Mouse (Mus musculus) cerebellum, postnatal 10 days (tissue): ENCODE measurements around the gene Dpm2.

Experiments
- DNase-seq, 2 experiments: peaks; one replicate each; pipeline ENCODE4 v3.0.0; 2021; ENCODE audit warnings: mixed read lengths in 2 of 2

The Dpm2 gene

DNA sequence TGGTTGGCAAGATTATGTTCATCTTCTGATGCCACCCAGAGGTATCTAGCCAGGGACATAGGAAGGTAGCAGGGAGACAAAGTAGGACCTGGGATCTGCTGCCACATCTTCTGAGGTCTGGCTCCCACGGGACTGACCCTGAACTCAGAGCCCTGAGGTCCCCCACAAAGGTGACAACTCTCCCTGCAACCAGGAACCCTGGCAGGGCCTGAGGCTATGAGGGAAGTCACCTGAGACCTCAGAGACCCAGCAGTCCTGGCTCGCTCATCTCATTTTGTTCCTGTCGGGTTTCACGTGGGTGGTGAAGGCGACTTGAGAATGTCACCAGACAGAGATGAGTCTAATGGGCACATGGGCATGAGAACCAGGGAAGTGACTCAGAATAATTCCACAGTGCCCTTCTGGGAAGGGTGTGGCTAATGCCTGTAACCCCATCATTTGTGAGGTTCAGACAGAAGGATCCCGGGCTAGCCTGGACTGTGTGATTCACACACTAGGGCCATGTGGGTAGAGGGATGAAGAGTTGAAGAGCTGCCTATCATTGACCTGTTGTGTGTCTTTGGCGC, 14.6 kb downstream of the Dpm2 start:
- DNase-seq = peak in 1 of 2 experiments; percentile 24

DNA sequence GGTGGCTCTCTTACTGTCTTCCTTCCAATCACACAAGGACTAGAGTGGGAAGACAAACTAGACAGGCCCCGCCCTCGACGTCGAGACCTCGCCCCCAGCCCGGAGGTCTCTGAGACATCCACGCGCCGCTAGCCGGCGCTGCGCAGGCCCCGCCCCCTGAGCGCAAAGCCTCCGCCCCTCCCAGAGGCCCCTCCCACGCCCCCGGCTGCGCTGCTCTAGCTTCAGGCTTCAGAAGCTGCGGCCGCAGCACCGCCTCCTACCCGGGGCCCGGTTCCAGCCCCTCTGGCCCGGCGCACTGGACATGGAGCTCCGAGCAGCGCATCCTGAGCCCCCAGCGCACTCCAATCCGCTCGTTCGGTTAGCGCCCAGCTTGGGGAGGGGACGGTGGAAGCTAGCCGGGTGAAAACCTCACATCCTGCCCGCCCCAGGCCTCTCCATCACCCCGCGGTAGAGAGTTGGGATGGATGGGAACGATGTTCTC, 16.3 kb downstream of the Dpm2 start, which contains the start of gene St6galnac4:
Gene St6galnac4 (plus strand): TSS at position 225 of the 481 bp plus-strand sequence.
- DNase-seq = peak; percentile 97 to 98

DNA sequence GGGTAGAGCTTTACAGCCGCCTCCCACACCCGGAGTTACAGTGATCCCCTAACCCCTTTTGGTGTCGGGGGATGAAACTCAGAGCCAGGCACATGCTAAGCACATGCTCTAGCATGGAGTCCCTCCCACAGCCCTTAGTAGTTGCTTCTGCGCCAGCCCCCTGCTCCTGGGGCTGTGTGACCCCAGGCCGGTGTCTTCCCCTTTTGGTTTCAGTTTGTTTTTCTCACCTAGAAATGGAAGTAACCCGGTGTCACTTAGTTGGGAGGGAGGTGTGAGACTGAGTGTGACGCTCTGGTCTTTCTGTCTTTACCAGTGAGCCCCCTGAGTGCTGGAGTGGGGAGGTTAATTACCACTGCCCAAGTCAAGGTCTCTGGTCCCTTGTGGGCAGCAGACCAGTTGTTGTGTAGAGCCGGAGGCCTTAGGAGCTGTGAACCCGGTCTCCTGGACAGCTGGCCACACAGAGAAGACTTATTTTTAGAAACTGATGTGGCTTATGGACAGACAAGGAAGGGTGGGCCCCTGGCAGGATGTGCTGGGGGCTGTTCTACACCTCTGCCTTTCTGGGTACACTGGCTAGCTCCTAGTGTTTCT, 17.2 kb downstream of the Dpm2 start:
- peak; percentile 32 to 43 for DNase-seq

DNA sequence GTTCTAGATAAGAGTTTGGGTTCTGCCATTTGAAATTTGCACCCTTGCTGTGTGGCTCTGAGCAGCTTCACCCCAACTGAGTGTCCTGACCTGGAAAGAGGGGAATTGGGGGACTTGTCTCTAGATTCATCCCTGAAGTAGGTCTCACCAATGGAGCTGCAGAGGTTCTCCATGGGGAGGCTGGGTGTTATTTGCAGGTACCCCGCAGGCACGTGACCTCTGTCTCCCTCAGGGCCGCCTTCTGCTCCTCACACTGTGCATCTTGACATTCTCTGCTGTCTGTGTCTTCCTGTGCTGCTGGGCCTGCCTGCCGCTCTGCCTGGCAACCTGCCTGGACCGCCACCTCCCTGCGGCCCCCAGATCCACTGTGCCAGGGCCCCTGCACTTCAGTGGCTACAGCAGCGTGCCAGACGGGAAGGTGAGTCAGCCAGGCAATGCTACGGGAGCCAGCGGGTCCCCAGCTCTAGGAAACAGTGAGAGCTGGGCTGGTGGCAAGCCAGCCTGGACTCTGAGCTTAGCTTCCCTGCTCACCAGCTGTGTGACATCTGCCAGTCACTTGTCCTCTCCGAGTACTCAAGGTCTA, 18.6 kb downstream of the Dpm2 start:
- DNase-seq = peak; percentile 93 to 96

DNA sequence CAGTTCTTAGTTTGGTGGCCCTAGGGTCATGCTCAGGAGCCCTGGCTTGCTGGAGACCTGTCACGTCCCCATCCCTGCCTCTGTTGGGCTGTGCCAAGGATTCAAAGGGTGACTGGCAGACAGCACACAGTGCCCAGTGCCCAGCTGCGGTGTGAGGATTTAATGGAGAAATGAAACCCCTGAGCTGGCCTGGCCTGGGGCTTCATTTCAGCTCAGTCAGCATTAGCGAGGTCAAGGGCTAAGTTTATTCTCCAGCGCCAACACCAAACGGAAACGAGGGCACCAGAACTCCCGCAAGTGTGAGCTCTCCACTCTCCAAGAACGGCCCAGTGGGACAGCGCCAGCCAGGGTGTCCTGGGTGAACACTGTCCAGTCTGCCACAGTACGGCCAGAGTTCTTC, 19.6 kb downstream of the Dpm2 start:
- peak; percentile 56 to 57 for DNase-seq

DNA sequence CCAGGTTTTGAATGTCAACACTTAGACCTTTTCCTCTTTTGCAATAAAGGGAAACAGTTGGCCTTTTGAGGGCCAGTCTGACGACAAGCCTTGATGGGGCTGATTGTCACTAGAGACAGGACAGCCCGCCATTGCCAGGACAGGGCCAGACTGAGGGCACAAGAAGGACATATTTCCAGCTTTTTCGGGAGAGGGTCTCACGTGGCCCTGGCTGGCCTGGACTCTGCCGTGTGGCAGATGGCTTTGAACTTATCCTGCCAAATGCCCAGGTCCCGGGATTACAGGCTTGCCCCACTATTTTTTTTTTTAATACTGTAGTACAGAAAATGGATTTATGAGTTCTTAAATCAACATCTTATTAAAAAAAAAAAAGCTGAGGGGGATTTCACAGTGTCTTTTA, 20.6 kb downstream of the Dpm2 start:
- DNase-seq = peak; percentile 67 to 80

DNA sequence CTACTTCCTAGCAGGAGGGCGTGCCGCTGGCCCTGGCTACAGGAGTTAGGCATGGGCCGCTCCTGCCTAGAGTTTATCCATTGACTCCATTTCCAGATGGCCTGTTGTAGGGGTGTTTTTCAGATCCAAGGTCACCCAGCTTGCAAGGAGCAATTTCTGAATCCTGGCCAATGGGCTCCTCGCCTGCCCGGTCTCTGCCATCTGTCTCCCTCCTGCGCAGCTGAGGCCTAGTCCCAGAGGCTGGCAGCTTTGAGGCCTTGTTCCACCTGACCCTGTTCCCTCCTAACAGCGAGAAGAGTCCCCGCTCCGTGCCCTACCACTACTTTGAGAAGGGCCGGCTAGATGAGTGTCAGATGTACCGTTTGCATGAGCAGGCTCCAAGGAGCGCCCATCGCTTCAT, 26.1 kb downstream of the Dpm2 start:
- peak; percentile 94 to 96 for DNase-seq

DNA sequence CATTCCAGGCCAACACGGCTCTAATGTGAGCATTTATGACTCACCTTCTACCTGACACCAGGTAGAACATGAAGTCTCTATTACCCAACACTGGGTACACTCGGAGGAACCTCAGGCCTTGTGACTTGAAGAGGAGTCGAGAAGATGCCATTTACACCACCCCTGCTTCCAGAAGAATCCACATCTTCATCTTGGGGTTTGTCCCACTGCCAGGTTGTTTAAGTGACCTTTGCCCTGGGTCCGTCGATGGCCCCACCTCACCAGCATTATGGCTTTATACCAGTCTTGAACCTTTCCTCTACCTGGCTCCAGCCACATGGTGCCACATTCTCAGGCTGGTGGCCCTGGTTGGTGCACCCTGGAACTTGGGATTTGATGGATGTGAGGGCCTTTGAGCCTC, 26.6 kb downstream of the Dpm2 start:
- DNase-seq = no peak

DNA sequence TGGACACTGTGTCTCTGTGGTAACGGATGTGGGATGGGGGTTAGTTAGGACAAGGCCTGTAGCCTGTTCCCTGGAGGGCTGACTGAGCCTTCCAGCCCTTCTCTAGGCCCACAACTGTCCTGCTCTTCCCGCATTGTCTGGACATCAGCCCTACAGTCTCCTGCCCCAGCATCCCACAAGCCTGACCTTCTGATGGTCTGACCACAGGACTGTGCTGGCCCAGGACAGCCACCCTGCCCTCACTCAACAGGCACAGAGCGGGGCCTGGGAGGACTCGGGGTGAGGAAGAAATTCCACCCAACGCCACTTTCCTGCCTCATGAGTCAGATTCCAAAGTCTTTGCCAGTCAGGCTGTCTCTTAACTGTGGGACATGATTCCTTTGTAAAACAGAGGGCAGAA, 27.0 kb downstream of the Dpm2 start:
- DNase-seq = no peak

DNA sequence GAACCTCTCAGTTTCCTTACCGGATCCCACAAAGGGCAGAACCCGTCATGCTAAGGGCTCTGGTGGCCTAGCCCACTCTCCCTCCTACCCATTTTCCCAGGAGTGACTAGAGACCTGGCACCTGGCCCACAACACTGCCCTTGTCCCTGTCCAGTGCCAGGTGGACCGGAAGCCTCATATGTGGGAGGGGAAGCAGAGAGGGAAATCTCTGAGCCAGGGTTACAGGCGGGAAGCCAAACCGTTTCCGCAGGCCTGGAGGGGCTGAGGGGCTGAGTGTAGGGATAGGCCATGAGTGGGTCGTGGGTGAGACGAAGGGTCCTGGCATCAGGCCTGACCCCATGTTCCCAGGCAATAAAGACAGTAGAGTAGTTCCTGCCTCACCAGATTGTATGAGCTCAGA, 27.8 kb downstream of the Dpm2 start:
- DNase-seq = peak; percentile 88 to 92

DNA sequence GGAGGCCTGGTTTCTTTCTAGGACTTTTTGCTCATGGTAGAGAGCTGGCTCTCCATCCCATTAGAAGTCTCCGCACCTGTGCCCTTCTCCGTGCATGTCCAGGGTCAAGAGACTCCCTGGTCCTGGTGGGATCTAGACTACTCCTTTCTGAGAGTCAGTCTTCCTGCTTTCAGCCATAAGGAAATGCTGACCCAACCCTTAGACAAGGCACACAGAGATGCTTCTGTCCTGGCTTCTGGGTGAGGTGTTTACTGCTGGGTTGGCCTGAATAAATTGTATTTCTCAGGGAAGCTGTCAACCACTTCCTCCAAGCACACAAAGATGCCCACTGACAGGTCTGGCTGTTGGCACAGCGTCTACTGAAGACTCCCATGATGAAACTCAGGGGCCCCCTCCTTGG, 28.8 kb downstream of the Dpm2 start, which contains the start of gene St6galnac6:
Gene St6galnac6 (plus strand): TSS at position 301 of the 400 bp plus-strand sequence.
- DNase-seq = no peak

DNA sequence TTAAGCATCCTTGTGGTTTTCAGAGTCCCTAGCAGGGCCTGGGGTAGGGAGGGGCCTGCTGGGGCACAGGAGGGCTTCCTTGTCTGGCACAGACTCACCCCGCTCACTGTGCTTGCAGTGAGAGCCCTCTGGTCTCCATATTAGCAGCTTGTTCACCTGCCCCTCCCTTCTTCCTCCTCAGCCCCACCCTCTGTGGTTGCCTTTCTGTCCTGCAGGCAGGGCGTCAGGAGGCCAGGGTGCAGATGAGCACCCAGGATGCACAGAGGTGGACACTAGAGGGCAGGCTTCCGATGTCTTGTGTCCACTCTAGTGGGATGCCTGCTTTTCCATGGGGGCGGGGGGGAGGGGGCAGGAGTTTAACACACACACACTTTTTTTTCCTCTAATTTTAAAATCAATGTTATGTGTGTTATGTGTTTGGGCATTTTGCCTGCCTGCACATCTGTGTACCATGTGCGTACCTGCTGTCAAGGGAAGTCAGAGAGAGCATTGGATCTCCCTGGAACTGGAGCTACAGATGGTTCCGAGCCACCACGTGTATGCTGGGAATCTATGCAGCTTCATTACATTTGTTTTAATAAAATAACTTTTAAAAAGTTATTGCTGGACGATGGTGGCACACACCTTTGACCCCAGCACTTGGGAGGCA, 30.9 kb downstream of the Dpm2 start:
- DNase-seq = peak; percentile 69 to 71

DNA sequence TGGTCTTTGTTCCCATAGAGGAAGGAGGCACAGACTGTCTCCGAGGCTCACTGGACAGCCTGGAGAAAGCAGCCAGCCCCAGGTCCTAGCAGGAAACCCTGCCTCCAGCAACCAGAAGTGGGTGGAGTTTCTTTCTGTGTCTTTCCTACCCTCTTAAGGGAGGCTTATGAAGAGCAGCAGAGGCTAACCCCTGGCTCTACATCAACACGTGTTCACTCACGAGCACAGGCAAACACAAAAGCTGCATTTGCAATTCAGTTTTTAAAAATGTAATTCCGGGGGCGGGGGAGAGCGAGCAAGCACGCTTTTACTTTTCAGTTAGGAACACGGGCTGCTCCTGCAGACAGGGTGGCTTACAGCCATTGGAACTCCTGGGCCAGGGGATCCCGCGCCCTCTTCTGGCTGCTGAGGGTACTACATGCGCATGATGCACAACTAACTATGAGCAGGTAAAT, 32.0 kb downstream of the Dpm2 start:
- DNase-seq = peak; percentile 96 to 98

DNA sequence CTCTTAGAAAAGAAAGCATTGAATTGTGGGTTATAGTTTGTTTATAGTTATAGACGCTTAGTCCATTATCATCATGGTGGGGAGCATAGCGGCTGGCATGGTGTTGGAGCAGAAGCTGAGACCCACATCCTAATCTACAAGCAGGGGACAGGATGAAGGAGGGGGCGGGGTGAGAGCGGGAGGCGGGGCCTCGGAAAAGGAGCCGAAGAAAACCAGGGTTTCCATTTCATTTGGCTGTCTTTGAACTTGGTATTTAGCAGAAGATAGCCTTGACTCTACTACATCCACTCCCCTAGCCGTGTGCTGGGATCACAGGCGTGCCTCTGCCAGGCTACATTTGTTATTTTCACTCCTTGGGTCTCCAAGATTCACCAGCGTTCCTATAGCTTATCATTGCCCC, 34.0 kb downstream of the Dpm2 start:
- DNase-seq = peak in 1 of 2 experiments; percentile 32

DNA sequence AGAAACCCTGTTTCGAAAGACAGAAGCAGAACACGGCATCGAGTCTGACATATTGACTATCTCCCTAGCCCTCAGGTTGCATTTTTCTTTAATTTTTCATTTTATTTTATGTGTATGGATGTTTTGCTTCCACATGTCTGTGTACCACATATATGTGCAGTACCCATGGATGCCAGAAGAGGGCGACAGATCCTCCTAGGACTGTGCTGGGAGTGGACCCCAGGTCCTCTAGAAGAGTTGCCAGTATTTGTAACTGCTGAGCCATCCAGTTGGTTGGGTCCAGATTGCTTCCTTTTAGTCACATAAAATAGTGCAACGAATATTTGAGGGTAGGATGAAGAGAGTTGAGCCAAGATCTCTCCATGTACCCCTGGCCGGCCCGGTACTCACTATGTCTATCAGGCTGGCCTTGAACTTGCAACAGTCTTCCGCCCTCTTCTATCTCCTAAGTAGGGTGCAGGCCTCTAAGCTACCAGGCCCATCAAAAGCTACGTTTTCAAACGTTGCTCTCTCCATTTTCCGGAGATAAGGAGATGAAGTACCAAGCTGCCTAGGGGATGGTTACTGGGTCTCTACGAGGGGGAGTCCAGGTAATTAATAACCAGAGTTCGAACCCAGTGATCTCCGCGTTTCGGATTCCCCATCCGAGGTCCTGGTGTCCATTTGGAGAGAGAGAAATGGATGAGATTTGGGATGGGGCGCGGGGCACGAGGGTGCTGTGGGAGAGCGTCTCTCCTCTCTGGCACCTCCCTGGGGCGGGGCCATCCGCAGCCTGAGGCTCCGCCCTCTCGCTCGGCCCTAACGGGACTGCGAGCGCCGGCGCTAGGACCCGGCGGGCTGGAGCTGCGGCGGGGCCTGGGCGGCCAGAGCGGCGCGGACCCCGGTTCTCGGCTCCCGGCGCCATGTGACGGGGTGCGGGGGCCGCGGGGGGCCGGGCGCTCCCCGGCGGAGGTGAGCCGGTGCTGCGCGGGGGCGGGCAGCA, 35.8 kb downstream of the Dpm2 start:
- DNase-seq = peak; percentile 91 to 94

DNA sequence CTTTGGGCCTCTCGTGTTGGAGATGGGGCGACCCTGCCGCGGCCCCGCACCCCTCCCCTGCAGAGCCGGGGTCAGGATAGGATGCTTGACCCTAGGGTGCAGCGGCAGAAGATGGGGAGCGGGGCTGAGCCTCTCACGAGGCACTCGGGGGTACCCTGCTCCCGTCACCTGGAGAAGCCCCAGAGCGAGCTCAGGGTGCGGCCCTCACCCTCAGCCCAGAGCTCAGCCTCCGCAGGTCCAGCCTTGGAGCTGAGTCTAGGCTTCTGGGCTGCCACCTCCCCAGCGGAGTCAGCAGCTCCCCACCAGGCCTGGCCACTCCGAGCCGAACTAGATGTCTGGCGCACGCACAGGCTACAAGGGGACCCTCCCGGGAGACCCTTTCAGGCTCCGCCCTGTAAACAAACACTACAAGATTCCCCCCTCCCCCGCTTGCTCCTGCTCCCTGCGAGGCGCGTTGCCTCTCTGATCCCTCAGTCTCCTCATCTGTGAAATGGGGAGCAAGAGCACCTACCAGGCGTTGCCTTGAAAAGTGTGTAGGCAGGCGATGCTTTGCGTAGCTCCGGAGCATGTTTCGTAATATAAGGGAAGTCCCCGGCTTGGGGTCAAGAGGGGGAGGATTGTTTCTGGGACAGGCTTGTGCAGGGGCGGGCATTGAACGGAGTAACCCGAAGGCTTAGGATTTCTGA, 36.7 kb downstream of the Dpm2 start:
- peak; percentile 66 to 68 for DNase-seq

DNA sequence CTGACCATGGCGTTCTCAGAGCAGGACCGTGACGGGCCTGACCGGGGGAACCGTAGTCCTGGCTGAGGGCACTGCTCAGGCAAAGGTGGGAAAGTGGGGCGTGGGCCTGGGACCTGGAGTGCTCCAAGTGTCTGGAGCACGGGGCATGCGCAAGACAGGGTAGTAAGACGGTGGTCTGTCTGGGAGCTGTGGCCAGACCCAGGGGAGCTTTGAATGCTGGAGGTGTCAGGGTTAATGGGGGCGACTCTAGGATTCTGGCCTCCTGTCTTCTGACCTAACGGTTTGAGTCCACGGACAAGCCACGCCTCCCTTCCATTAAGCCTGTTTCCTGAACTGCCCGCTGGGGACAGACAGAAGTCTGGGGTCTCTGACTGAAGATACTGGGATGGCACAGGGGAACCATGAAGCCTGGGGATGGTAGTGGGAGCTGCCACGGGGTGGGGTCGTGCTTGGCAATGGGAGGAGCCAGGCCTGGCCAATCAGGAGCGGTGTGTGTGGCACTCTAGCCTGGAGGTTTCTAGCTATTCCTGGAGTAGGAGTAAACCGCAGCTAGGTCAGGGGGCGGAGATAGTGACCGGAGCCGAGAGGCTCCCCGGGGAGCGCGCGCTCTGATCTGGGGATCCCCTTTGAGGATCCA, 37.6 kb downstream of the Dpm2 start:
- peak; percentile 67 to 68 for DNase-seq

DNA sequence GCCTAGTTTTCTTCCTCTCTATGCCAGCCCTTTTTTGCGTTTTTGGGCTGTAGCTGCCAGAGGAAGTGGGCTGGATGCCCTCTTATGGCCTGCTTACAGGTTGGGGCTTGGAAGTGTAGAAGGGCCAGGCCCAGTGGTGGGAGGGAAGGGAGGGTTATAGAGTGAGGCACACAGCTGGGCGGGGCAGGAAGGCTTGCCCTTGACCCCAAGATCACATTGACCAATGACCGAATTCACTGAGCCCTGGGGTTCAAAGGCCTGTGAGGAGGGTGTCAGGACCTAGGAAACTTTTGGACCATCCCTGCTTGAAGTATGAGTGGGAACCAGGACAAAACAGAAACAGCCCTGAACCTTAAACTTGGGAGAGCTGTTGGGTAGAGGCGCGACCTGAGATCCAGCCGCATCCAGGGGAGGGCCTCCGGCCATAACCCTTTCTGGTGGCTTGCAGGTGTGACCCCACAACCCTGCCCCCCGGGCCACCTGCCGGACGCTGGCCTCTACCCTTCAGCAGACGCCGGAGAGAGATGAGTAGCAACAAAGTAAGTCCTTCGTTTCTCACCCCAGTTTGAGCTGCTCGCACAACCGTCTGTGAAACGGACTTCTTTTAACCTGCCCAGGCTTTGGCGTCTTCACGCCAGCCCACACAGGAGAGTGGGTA, 38.2 kb downstream of the Dpm2 start:
- DNase-seq = no peak

DNA sequence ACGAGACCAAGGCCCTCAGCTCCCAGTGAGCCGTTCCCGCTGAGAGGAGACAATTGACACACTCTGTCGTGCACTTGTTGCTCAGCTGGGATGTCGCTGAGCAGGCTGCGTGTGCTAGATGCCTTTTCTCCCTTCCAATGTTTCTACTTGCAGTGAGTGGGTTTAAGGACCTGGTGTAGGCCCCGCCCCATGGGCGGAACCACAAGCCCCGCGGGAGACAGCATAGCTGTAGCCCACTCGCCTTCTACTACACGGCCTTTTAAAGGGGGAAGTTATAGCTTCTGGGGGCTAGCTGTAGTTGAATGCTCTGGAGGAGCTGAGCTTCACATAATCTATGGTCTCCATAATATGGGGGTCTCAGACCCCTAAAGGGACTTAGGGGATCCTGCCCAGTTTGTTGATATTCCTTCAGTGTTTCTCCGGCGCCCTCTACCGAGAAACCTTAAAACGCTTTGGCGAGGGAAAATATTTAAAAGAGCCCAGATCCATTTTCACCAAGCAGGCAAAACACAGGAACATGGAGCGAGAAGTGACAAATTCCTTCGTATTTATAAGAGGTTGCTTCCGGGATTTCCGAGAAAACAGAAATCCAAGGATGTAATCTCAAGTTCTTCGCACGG, 40.1 kb downstream of the Dpm2 start:
- DNase-seq = peak in 1 of 2 experiments; percentile 53

DNA sequence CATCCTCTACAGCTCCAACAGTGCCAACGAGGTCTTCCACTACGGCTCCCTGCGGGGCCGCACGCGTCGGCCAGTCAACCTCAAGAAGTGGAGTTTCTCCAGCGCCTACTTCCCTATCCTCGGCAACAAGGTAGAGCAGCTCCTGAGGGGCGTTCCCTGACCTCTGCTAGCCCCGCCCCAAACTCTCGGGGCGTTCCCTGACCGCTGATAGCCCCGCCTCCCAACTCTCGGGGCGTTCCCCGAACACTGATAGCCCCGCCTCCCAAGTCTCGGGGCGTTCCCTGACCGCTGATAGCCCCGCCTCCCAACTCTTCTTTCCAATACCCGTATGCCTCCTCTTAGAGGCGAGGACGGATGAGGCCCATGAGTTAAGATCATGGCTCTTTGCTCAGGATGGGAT, 41.6 kb downstream of the Dpm2 start:
- no peak for DNase-seq
